Mouse (Mus musculus) neural tube, embryonic 13.5 days (tissue): ENCODE data around the gene Asb4. TPM values are rescaled to one million over a fixed set of nuclear protein-coding genes. Genes with fewer than 3 reads are reported as not detected.
"Not testable (repeated sequence)": the region's sequence is repeated elsewhere in the genome, so short reads cannot be mapped to it uniquely, and the experiment has no call there.

ENCODE experiments used
- ATAC-seq: fragments of 200-750 bp; cut with Nextera tagmentation; 2 replicates; pipeline ENCODE4 v1.8.0; 2017; ENCODE audit warnings: low read depth, mild to moderate bottlenecking, moderate TSS enrichment, moderate library complexity
- H3K27ac ChIP-seq: fragments of 300-500 bp; sonication (generic); replicated peaks from 2 replicates; pipeline ENCODE4 v1.5.1; 2015; ENCODE audit warnings: moderate library complexity, mild to moderate bottlenecking, inconsistent platforms
- H3K27me3 ChIP-seq: fragments of 300-500 bp; sonication (generic); 2 replicates; pipeline ENCODE4 v1.6.1; 2015; ENCODE audit warnings: mild to moderate bottlenecking, inconsistent platforms
- H3K36me3 ChIP-seq: fragments of 300-500 bp; sonication (generic); 2 replicates; pipeline ENCODE4 v1.6.1; 2015; ENCODE audit warnings: mild to moderate bottlenecking, inconsistent platforms
- H3K4me1 ChIP-seq: fragments of 300-500 bp; sonication (generic); replicated peaks from 2 replicates; pipeline ENCODE4 v1.6.1; 2015; ENCODE audit warnings: inconsistent platforms
- H3K4me2 ChIP-seq: fragments of 300-500 bp; sonication (generic); 2 replicates; pipeline ENCODE4 v1.6.1; 2015; ENCODE audit warnings: inconsistent platforms, mild to moderate bottlenecking, moderate library complexity
- H3K4me3 ChIP-seq: fragments of 300-500 bp; sonication (generic); 2 replicates; pipeline ENCODE4 v1.5.1; 2015; ENCODE audit warnings: mild to moderate bottlenecking, inconsistent platforms
- H3K9ac ChIP-seq: fragments of 300-500 bp; sonication (generic); 2 replicates; pipeline ENCODE4 v1.6.1; 2015; ENCODE audit warnings: moderate library complexity, mild to moderate bottlenecking, inconsistent platforms
- H3K9me3 ChIP-seq: fragments of 300-500 bp; sonication (generic); 2 replicates; pipeline ENCODE4 v1.6.1; 2016; ENCODE audit warnings: inconsistent platforms
- WGBS: fragments of 180-500 bp; shearing (Covaris S2); methylation state at CpG from one replicate; pipeline ENCODE4 v1.1.7; 2015; 5-methylcytosine and 5-hydroxymethylcytosine counted together
- polyA plus RNA-seq: library from polyadenylated mRNA; unstranded; fragments of >200 nt; fragmentation: Nextera tagmentation; extraction: Ambion mirVana; gene quantifications from 2 replicates; pipeline ENCODE4 v1.2.1, GENCODE M21; 2015

Gene Asb4
- polyA plus RNA-seq: 10.4 and 13.8 TPM in 2 replicates

DNA sequence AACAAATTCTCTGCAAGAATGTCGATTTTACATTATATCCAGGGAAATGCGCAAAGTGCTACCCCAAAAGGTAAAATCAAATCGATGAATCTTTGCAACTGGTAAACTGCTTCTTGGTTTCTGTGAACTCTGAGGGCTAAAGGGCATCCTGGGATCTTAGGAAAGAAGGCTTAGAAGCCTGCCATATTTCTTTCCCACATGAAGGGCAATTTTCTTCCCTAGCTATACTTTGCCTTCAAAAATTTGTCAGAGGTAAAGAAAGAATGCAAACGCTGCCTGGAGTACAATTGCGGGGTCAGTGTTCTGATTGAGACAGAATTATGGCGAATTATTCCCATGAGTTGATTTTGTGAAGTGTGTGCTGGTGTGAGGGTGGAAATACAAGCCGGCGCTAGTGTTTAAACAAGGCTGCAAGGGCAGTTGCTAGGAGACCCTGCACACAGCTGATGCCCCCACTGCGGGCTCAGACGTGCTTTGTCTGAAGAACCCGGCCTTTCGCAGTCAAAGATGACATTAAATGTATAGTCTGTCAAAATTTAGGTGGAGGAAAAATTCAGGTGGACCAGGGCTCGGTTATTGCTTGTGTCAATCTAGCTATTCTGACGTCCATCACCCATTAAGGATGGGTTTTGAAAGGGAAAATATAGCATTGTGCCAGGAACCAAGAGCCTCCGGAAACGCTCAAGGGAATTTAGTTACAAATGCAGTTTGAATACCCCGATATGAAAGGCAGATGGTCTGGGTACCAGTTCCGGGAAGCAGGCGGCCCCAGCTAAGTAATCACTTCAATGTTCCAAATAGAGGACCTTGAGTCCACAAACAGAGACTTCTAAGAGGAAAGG, at the start of gene Asb4:
Asb4 (plus strand) TSS at position 51 of the 842 bp plus-strand sequence.
- peak; percentile 56 for ATAC-seq
- peak within 1 kb of the TSS; percentile 33 for H3K4me3 ChIP-seq
- WGBS: 4% methylated on average over 19 of the region's 19 CpGs
- H3K9me3 ChIP-seq: no peaks in the 10 kb centered on the region
- H3K4me1 ChIP-seq: peaks cover 49% of the 10 kb centered on the region
- peak within 1 kb of the TSS; percentile 88 for H3K27ac ChIP-seq
- H3K9ac ChIP-seq: peak within 1 kb of the TSS; percentile 60
- no peaks in the 10 kb centered on the region for H3K36me3 ChIP-seq
- H3K27me3 ChIP-seq: no peaks in the 10 kb centered on the region
- H3K4me2 ChIP-seq: peak within 1 kb of the TSS; percentile 61

DNA sequence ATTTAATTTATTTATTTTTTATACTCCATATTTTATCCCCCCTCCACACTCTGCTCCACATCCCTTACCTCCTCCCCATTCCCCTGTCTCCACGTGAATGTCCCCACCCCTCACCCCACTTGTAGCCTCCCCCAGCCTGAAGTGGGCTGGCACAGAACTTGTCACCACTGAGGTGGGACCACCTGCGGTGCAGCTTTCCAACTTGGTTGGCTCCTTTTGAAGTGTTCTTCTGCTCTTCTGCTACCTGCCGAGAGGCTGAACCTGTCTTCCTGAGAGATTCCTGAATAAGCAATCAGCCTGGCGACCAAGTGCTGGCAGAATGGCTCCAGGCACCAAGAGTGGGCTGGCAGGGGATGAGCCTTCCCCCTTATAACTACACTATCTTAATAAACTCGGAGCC, 49.2 kb upstream of the Asb4 start:
- WGBS: 54% methylated on average over 5 of the region's 5 CpGs
- Histone ChIP-seq H3K9ac (no peak overlapping the region), H3K4me1 (no peaks in the 10 kb centered on the region), H3K27ac (no peak overlapping the region), H3K36me3 (no peaks in the 10 kb centered on the region), H3K4me3 (no peak overlapping the region), H3K4me2 (no peak overlapping the region), H3K27me3 (no peaks in the 10 kb centered on the region), H3K9me3 (0 out of 2 replicates have a peak, but pooled peaks cover 3% of the 10 kb centered on the region)
- no peak for ATAC-seq

DNA sequence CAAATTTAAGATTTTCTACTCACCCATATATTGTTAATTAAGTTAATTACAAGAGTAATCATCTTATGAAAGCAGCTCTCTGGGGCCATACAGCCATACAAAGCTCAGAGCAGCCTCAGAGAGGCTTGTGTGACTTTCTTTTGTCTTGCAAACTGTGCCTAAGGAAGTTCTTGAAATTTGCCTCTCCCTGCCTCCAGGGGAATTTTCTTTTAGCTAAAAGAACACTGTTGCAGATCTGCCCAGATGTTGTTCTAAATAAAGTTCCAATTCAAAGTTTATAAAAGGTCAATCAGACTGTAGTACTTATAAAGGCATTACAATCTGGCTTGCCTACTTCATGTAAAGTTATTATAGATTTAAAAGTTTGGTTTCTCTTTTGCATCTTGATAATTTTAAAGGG, 47.2 kb upstream of the Asb4 start:
- H3K36me3 ChIP-seq, H3K27ac ChIP-seq, H3K4me3 ChIP-seq, ATAC-seq, H3K27me3 ChIP-seq, H3K4me1 ChIP-seq, H3K9me3 ChIP-seq, H3K9ac ChIP-seq, H3K4me2 ChIP-seq: not testable (repeated sequence)

DNA sequence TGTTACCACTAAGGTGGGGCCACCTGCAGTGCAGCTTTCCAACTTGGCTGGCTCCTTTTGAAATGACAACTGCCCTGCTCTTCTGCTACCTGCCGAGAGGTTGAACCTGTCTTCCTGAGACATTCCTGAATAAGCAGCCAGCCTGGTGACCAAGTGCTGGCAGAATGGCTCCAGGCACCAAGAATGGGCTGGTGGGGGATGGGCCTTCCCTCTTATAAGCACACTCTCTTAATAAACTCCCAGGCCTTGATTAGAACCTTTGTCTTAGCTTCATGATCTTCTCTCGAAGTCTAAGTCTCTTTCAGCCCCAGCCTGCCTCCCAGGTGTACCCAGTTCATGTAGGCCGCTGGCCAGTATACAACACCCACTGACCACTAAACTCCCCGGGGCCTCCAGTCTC, 44.4 kb upstream of the Asb4 start:
- not testable (repeated sequence) for H3K27me3 ChIP-seq, ATAC-seq, H3K4me3 ChIP-seq, H3K9ac ChIP-seq, H3K36me3 ChIP-seq, H3K9me3 ChIP-seq, H3K27ac ChIP-seq, H3K4me2 ChIP-seq, H3K4me1 ChIP-seq
- WGBS: 90% methylated on average over 4 of the region's 4 CpGs

DNA sequence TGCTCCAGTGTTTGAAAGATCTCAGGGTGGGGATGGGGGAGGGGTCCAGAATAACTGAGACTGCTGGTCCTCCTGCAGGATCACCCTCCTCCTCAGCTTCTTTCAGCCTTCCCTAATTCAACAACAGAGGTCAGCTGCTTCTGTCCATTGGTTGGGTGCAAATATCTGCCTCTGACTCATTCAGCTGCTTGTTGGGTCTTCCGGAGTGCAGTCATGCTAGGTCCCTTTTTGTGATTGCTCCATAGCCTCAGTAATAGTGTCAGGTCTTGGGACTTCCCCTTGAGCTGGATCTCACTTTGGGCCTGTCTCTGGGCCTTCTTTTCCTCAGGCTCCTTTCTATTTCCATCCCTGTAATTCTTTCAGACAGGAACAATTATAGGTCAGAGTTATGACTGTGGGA, 43.9 kb upstream of the Asb4 start:
- not testable (repeated sequence) for ATAC-seq, H3K4me3 ChIP-seq, H3K27me3 ChIP-seq, H3K4me2 ChIP-seq, H3K27ac ChIP-seq, H3K4me1 ChIP-seq, H3K9me3 ChIP-seq, H3K36me3 ChIP-seq, H3K9ac ChIP-seq
- WGBS: 91% methylated on average over 1 of the region's 1 CpGs

DNA sequence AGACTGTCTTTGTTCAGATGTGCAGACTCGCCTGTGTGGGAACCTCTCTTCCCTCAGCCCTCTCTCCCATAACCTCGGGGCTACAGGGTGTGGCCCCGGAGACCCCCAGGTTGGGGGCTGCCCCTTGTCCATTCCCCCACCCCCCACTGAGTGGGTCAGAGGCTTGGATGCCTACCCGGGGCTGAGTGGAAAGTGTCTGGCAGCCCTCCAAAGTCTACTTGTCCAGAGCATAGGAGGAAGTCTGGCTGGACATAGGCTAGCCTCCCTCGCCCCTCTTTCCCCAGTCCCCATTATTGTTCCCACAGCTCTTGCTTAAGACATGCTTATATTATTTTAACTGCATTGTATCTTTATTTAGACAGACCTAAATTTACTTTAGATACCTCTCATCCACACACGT, 38.9 kb upstream of the Asb4 start:
- Histone ChIP-seq H3K4me2 (no peak overlapping the region), H3K36me3 (no peaks in the 10 kb centered on the region), H3K27ac (no peak overlapping the region), H3K4me3 (no peak overlapping the region), H3K9me3 (no peaks in the 10 kb centered on the region), H3K27me3 (no peaks in the 10 kb centered on the region), H3K9ac (no peak overlapping the region), H3K4me1 (no peaks in the 10 kb centered on the region)
- WGBS: 77% methylated on average over 6 of the region's 6 CpGs
- ATAC-seq: no peak

DNA sequence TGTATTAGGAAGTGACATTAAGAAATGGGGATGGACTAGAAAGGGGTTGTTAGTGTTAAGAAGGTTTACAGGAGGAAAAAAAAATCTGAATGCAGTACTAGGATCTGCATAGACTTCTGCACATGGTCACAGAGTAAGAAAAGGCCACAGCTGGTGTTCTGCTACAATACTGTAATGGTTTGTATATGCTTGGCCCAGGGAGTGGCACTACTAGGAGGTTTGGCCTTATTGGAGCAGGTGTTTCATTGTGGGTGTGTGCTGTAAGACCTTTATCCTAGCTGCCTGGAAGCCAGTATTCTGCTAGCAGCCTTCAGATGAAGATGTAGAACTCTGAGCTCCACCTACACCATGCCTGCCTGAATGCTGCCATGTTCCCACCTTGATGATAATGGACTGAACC, 25.3 kb upstream of the Asb4 start:
- Histone ChIP-seq H3K27me3 (no peaks in the 10 kb centered on the region), H3K9ac (no peak overlapping the region), H3K4me1 (no peaks in the 10 kb centered on the region), H3K9me3 (no peaks in the 10 kb centered on the region), H3K4me2 (no peak overlapping the region), H3K27ac (no peak overlapping the region), H3K36me3 (no peaks in the 10 kb centered on the region), H3K4me3 (no peak overlapping the region)
- ATAC-seq: no peak

DNA sequence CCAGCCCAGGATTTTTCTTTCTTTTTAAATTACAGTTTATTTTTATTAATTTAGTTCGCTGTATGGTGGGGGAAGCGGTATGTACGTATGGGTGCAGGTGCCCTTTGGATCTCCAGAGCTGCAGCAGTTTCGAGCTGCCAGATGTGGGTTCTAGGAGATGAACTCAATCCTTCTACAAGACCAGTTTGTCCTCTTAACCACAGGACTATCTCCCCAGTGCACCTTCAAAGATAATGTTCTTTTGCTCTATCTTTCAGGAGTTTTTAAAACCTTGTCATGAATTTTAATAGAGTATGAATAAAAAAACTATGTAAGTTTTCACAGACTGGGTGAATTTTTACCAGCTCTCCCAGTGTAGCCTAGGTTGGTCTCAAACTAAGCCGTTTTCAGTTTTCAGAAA, 22.8 kb upstream of the Asb4 start:
- no peaks in the 10 kb centered on the region for H3K9me3 ChIP-seq

DNA sequence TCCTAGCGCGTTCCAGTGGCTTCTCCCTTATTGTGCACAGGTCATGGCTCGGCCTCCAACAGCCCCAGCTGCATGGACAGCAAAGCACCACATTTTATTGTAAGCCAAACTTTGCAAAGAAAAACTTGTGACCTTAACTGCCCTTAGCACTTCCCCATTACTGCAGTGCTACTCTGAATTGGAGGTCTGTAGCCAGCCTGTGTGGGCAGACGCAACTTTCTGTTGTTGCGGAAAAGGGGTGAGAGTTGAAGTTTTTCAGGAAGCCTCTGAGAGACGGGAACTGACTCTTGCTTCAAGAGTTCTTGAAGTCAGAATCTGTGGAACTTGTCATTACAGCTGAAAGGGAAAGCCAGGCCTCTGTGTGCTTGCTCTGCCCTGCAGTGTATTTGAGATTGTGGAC, 21.2 kb upstream of the Asb4 start:
- 71% methylated on average over 6 of the region's 6 CpGs for WGBS

More for the DNA sequence above, 22.8 kb upstream of the Asb4 start:
- H3K36me3 ChIP-seq: no peaks in the 10 kb centered on the region
- no peak overlapping the region for H3K9ac ChIP-seq
- ATAC-seq: no peak
- H3K27ac ChIP-seq: no peak overlapping the region
- H3K4me2 ChIP-seq: no peak overlapping the region
- no peaks in the 10 kb centered on the region for H3K27me3 ChIP-seq
- no peak overlapping the region for H3K4me3 ChIP-seq
- 91% methylated on average over 5 of the region's 5 CpGs for WGBS
- no peaks in the 10 kb centered on the region for H3K4me1 ChIP-seq

DNA sequence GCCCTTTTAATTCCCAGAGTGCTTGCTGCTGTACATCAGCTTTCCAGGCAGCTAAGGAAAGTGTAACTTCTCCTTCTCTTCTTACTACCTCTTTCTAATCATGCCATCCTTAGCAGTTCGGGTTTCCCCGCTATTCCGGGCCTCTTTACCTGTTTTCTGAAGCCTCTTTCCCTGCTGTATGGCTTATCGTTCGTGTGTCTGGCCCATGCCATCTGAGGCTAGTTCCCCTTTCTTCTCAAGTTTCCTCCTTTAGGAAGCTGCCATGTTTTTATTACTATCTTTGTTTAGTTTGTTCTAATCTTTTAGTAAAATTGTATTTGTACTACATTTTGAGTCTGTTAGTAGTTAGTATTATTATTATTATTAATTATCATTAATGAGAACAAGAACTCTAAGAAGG, 17.3 kb upstream of the Asb4 start:
- ATAC-seq: no peak
- Histone ChIP-seq H3K36me3 (no peaks in the 10 kb centered on the region), H3K9me3 (no peaks in the 10 kb centered on the region), H3K4me3 (no peak overlapping the region), H3K9ac (no peak overlapping the region), H3K27ac (no peak overlapping the region), H3K4me2 (no peak overlapping the region), H3K27me3 (no peaks in the 10 kb centered on the region), H3K4me1 (no peaks in the 10 kb centered on the region)
- WGBS: 90% methylated on average over 5 of the region's 5 CpGs

More for the DNA sequence above, 21.2 kb upstream of the Asb4 start:
- Histone ChIP-seq H3K4me3 (no peak overlapping the region), H3K9ac (no peak overlapping the region), H3K36me3 (no peaks in the 10 kb centered on the region), H3K27ac (no peak overlapping the region), H3K4me2 (no peak overlapping the region), H3K27me3 (no peaks in the 10 kb centered on the region), H3K9me3 (no peaks in the 10 kb centered on the region), H3K4me1 (no peaks in the 10 kb centered on the region)
- ATAC-seq: no peak

DNA sequence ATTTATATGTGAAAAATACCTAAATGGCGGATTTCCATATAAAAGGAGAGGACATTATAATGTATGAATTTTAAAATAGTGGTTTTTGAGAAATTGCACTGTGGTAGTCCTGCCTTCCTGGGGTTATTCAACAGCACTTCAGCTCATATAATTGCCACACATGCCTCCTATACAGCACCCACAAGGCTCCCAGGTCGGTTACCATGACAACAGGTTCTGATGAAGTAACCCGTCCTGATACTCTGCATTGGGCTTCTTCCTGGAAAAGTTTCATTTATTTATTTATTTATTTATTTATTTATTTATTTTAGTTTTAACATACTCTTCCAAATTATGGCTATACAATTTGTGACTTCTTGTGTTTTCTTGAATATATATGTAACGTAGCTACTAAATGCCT, 6.3 kb upstream of the Asb4 start:
- Histone ChIP-seq H3K4me2 (no peak overlapping the region), H3K27ac (no peak overlapping the region), H3K9me3 (no peaks in the 10 kb centered on the region), H3K36me3 (no peaks in the 10 kb centered on the region), H3K9ac (no peak overlapping the region), H3K27me3 (no peaks in the 10 kb centered on the region), H3K4me3 (no peak overlapping the region), H3K4me1 (peaks cover 30% of the 10 kb centered on the region)
- no peak for ATAC-seq
- 68% methylated on average over 4 of the region's 4 CpGs for WGBS

DNA sequence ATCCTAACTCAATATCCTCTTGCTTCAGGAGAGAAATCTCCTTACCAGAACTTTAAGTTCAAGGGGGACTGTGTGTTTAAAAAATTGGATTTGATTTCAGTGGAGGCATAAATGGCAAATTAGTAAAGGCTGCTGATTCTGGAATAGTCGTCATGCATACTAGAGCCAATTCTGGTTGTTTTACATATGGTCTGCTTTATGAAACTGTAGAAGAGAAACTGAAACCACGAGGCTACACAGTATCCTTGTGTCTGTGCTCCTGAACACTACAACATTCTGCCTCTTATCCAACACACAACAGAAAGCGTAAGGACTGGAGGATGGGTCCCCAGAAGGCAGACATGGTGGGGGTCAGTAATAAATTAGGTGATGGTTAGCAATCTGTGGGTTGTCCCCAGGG, 4.1 kb upstream of the Asb4 start:
- Histone ChIP-seq H3K27ac (peak overlapping the region; percentile 88), H3K4me1 (peaks cover 49% of the 10 kb centered on the region), H3K36me3 (no peaks in the 10 kb centered on the region), H3K4me3 (no peak overlapping the region), H3K27me3 (no peaks in the 10 kb centered on the region), H3K9me3 (no peaks in the 10 kb centered on the region), H3K9ac (no peak overlapping the region), H3K4me2 (peak overlapping the region; percentile 50)
- 57% methylated on average over 3 of the region's 3 CpGs for WGBS
- ATAC-seq: no peak
